Mouse (Mus musculus) brown adipose tissue, adult 24 weeks (tissue): ENCODE data around the gene Tmem143. TPM values are rescaled to one million over a fixed set of nuclear protein-coding genes. Genes with fewer than 3 reads are reported as not detected.
"Not testable (repeated sequence)": the region's sequence is repeated elsewhere in the genome, so short reads cannot be mapped to it uniquely, and the experiment has no call there.

Experiments used
- H3K27ac ChIP-seq: fragments of 200-500 bp; replicated peaks from 2 replicates; pipeline ENCODE4 v1.5.1; 2012; ENCODE audit warnings: low read depth, mild to moderate bottlenecking, low read length
- H3K4me1 ChIP-seq: fragments of 200-500 bp; 2 replicates; pipeline ENCODE4 v1.6.1; 2012; ENCODE audit warnings: low read length, mixed read lengths; ENCODE audit not compliant: control insufficient read depth, insufficient read depth, insufficient read length
- H3K4me3 ChIP-seq: fragments of 200-500 bp; 2 replicates; pipeline ENCODE4 v1.5.1; 2012; ENCODE audit warnings: low read depth, mild to moderate bottlenecking, low read length, moderate library complexity; ENCODE audit not compliant: insufficient read depth
- polyA plus RNA-seq: library from polyadenylated mRNA; stranded (reverse); fragments of >200 nt; gene quantifications from 2 replicates; pipeline ENCODE4 v1.2.4, GENCODE M21; 2012; ENCODE audit not compliant: missing spikeins, insufficient read depth, insufficient read length

The Tmem143 gene
- polyA plus RNA-seq, 1 experiment = 189 TPM

- peak overlapping the region; percentile 44 for H3K4me3 ChIP-seq
- H3K27ac ChIP-seq = no peak overlapping the region
- 0 out of 2 replicates have a peak, but pooled peaks cover 3% of the 10 kb centered on the region for H3K4me1 ChIP-seq
Measured at GRCm38 (mm10) chr7:45924429-45924816, 27.7 kb downstream of the Tmem143 start.

GRCm38 (mm10) chr7:45928626-45929295 lies 32.0 kb downstream of the Tmem143 start:
- Histone ChIP-seq H3K27ac (no peak overlapping the region), H3K4me3 (no peak overlapping the region), H3K4me1 (no peaks in the 10 kb centered on the region)

- Histone ChIP-seq H3K4me3 (no peak overlapping the region), H3K4me1 (no peaks in the 10 kb centered on the region), H3K27ac (no peak overlapping the region)
Measured at GRCm38 (mm10) chr7:45929688-45930087, 32.9 kb downstream of the Tmem143 start.

- H3K27ac ChIP-seq, H3K4me3 ChIP-seq, H3K4me1 ChIP-seq: not testable (repeated sequence)
Measured at GRCm38 (mm10) chr7:45933766-45934165, 37.0 kb downstream of the Tmem143 start.

- H3K4me3 ChIP-seq = no peak overlapping the region
- no peak overlapping the region for H3K27ac ChIP-seq
- no peaks in the 10 kb centered on the region for H3K4me1 ChIP-seq
Measured at GRCm38 (mm10) chr7:45935114-45935513, 38.4 kb downstream of the Tmem143 start.

- H3K4me1 ChIP-seq = no peaks in the 10 kb centered on the region
- no peak overlapping the region for H3K27ac ChIP-seq
- H3K4me3 ChIP-seq = no peak overlapping the region
Measured at GRCm38 (mm10) chr7:45939836-45940235, 43.1 kb downstream of the Tmem143 start.

GRCm38 (mm10) chr7:45941986-45942385 lies 45.2 kb downstream of the Tmem143 start:
- Histone ChIP-seq H3K4me3 (no peak overlapping the region), H3K4me1 (no peaks in the 10 kb centered on the region), H3K27ac (no peak overlapping the region)

GRCm38 (mm10) chr7:45943280-45943679 lies 46.5 kb downstream of the Tmem143 start:
- not testable (repeated sequence) for H3K4me1 ChIP-seq, H3K4me3 ChIP-seq, H3K27ac ChIP-seq

GRCm38 (mm10) chr7:45949061-45949460 lies 52.3 kb downstream of the Tmem143 start:
- no peaks in the 10 kb centered on the region for H3K4me1 ChIP-seq
- H3K27ac ChIP-seq = no peak overlapping the region
- H3K4me3 ChIP-seq = no peak overlapping the region

- Histone ChIP-seq H3K27ac (no peak overlapping the region), H3K4me3 (no peak overlapping the region), H3K4me1 (no peaks in the 10 kb centered on the region)
Measured at GRCm38 (mm10) chr7:45956611-45957010, 59.9 kb downstream of the Tmem143 start.

Other genes with a start within 250 kb of the Tmem143 start
- gene Fut2, start 230.5 kb upstream of the Tmem143 start, polyA plus RNA-seq = not detected in 2 replicates
- not detected in 2 replicates for gene Ntn5, start 212.9 kb upstream of the Tmem143 start, polyA plus RNA-seq
- gene Sec1, start 202.5 kb upstream of the Tmem143 start, polyA plus RNA-seq = not detected in 2 replicates
- gene Car11, start 197.1 kb upstream of the Tmem143 start, polyA plus RNA-seq = 12.1 and 17.1 TPM in 2 replicates
- gene Dbp, start 191.9 kb upstream of the Tmem143 start, polyA plus RNA-seq = 23.3 and 31.5 TPM in 2 replicates
- 445 and 504 TPM in 2 replicates for gene Rpl18, start 181.5 kb upstream of the Tmem143 start, polyA plus RNA-seq
- gene Sphk2, start 178.9 kb upstream of the Tmem143 start, polyA plus RNA-seq = 9.2 and 9.9 TPM in 2 replicates
- not detected in 2 replicates for gene Fam83e, start 175.7 kb upstream of the Tmem143 start, polyA plus RNA-seq
- not detected in 2 replicates for gene Spaca4, start 171.1 kb upstream of the Tmem143 start, polyA plus RNA-seq
- gene Lmtk3, start 113.2 kb upstream of the Tmem143 start, polyA plus RNA-seq = 0.36 and 0.46 TPM in 2 replicates
- 0.87 and 1.1 TPM in 2 replicates for gene Sult2b1, start 112.3 kb upstream of the Tmem143 start, polyA plus RNA-seq
- gene Cyth2, start 82.4 kb upstream of the Tmem143 start, polyA plus RNA-seq = 39.1 and 45.5 TPM in 2 replicates
- 1.1 TPM in 1 of 2 replicates, not detected in the other for gene Kcnj14, start 72.2 kb upstream of the Tmem143 start, polyA plus RNA-seq
- gene Grwd1, start 66.0 kb upstream of the Tmem143 start, polyA plus RNA-seq = 5.5 and 6.6 TPM in 2 replicates
- 95.6 and 96.1 TPM in 2 replicates for gene Kdelr1, start 24.2 kb upstream of the Tmem143 start, polyA plus RNA-seq
- not detected in 2 replicates for gene Grin2d, start 18.6 kb upstream of the Tmem143 start, polyA plus RNA-seq
- not detected in 2 replicates for gene Syngr4, start 227 bp upstream of the Tmem143 start, polyA plus RNA-seq
- gene Emp3, start 24.5 kb downstream of the Tmem143 start, polyA plus RNA-seq = 18.1 and 29.0 TPM in 2 replicates
- gene Ccdc114, start 27.1 kb downstream of the Tmem143 start, polyA plus RNA-seq = 1.2 and 1.7 TPM in 2 replicates
- not detected in 2 replicates for gene Abcc6, start 133.4 kb downstream of the Tmem143 start, polyA plus RNA-seq
- gene Nomo1, start 136.8 kb downstream of the Tmem143 start, polyA plus RNA-seq = 26.3 and 38.6 TPM in 2 replicates
- 5.1 and 10.4 TPM in 2 replicates for gene Kcnj11, start 203.8 kb downstream of the Tmem143 start, polyA plus RNA-seq